ENCODE assay signal across 8 mouse cellular contexts in the genomic region with DNA sequence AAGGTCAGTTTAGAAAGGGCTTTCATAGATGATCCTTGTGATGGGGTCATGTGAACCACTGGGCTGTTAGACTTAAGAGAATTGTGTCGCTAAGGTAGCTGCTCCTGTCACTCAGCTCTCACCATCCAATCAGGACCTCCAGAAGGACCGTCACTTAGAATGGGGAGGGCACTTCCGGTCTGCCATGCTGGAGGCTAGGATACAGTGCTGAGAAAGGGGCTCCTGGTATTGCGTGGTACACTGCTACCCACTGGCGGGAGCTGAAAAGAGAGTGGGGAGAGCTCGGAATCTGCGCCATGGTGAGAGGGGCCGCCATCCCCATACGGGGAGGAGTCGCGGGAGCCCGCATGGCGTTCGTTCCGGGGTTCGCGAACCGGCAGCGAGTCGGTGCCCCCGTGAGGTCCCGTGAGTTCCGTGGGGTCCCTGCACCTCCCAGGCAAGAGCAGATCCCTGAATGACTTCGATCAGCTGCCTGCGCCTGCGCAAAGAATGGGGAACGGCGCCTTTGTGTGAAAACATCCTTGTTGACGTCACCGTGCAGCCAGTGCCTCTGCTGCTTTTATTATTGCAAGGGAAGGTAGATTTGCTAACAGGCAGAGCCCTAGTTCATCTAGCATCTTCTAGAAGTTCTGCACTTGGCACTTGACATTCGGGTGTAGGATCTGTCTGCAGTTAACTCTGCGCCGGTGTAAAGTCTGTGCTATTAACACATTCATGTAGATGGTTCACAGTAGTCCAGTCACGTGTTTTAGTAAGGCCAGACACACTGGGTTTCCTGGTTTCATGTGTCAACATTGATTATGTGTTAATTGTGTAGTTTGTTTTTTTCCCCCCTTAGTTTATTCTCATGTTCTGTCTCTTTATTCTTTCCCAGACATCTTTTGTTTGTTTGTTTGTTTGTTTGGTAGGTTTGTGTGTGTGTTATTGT. TPM values are rescaled to one million over a fixed set of nuclear protein-coding genes. Genes with fewer than 3 reads are reported as not detected.
A peak's percentile ranks its signal among the peaks of the same experiment; 100 is the strongest.
DNase-seq lines count a peak whose midpoint lies in the region; ATAC-seq lines count a peak whose summit lies in the region.

TSS of gene Gm4924 (plus strand) at position 173 of the 928 bp plus-strand sequence.

- ATAC-seq in hindbrain, embryonic 11.5 days (ENCODE audit: low FRiP score), result peak; percentile 100

- no peaks in the 10 kb centered on the region for H3K27me3 ChIP-seq in hindbrain, embryonic 11.5 days (ENCODE audit: control insufficient read depth, insufficient read depth, low read length)

- H3K4me1 ChIP-seq in hindbrain, embryonic 11.5 days (replicated peaks; ENCODE audit: control insufficient read depth, insufficient read depth, low read length), result no peaks in the 10 kb centered on the region

- DNase-seq in MN1 (ENCODE audit: low spot score), result peak; percentile 97
- peak; percentile 83 for DNase-seq in cerebellum, adult 8-10 months
- DNase-seq in frontal cortex, adult 2 months (ENCODE audit: extremely low spot score in 1 of 2, low spot score in 1 of 2), result peak; percentile 82 to 89
- DNase-seq in hindbrain, embryonic 11.5 days (ENCODE audit: low spot score), result peak; percentile 88
- peak; percentile 82 to 87 for DNase-seq in layer of hippocampus, postnatal 10 days (ENCODE audit: low spot score in 2 of 2)
- DNase-seq in lung, postnatal 10 days, result peak; percentile 88
- DNase-seq in ovary, postnatal 36 days (ENCODE audit: low spot score), result peak; percentile 77
- DNase-seq in thymus, postnatal 25 days, result peak; percentile 89

- H3K4me2 ChIP-seq in hindbrain, embryonic 11.5 days (replicated peaks; ENCODE audit: low read depth, low read length), result peak within 1 kb of the TSS; percentile 49

- H3K36me3 ChIP-seq in hindbrain, embryonic 11.5 days (ENCODE audit: control insufficient read depth, insufficient read depth, low read length), result no peaks in the 10 kb centered on the region

- H3K27ac ChIP-seq in hindbrain, embryonic 11.5 days (ENCODE audit: low read depth, low read length), result peak within 1 kb of the TSS; percentile 94

- 6% methylated on average over 33 of the region's 34 CpGs for WGBS in hindbrain, embryonic 11.5 days

- H3K9ac ChIP-seq in hindbrain, embryonic 11.5 days (ENCODE audit: low read depth, low read length), result peak within 1 kb of the TSS; percentile 85

- H3K9me3 ChIP-seq in hindbrain, embryonic 11.5 days (ENCODE audit: control insufficient read depth, low read length), result no peaks in the 10 kb centered on the region; the same call in 1 of the 2 replicates

- H3K4me3 ChIP-seq in hindbrain, embryonic 11.5 days (ENCODE audit: low read depth, low read length), result peak within 1 kb of the TSS; percentile 64

RNA-seq across cellular contexts. Expression of gene Gm4924, which starts in this region (rescaled TPM):
- 5.1 and 6.1 TPM in 2 replicates for polyA plus RNA-seq in frontal cortex, adult 2 months (2012; rRNA removed)
- polyA plus RNA-seq in hindbrain, embryonic 11.5 days (2014; fragmentation: Nextera tagmentation; extraction: Ambion mirVana), result 9.4 and 10.6 TPM in 2 replicates
- total RNA-seq in layer of hippocampus, postnatal 10 days (2021), result 1 to 10 TPM; 7.9 to 9.3 TPM

Comparison
In these comparisons a context has a peak if more than half of its experiments do, and no peak if none do; other contexts are left out.
1. Peak in every context shown above with its lines: DNase-seq, ATAC-seq, H3K4me3 ChIP-seq and H3K27ac ChIP-seq.